Mouse (Mus musculus) midbrain, embryonic 14.5 days (tissue): Measurements from ENCODE around the gene Syn3. TPM values are rescaled to one million over a fixed set of nuclear protein-coding genes. Genes with fewer than 3 reads are reported as not detected.
A peak's percentile ranks its signal among the peaks of the same experiment; 100 is the strongest.

Experiments used
- ATAC-seq: fragments of 200-750 bp; cut with Nextera tagmentation; 2 replicates; pipeline ENCODE4 v1.8.0; 2017; ENCODE audit warnings: moderate number of reproducible peaks, moderate library complexity; ENCODE audit not compliant: low FRiP score, low TSS enrichment
- DNase-seq: peaks from one replicate; pipeline ENCODE4 v3.0.0-alpha.2; 2015
- H3K27ac ChIP-seq: fragments of 300-500 bp; sonication (generic); replicated peaks from 2 replicates; pipeline ENCODE4 v1.5.1; 2014; ENCODE audit warnings: mild to moderate bottlenecking, low read depth, low read length, moderate library complexity
- H3K27me3 ChIP-seq: fragments of 300-500 bp; sonication (generic); 2 replicates; pipeline ENCODE4 v1.6.1; 2014; ENCODE audit warnings: low read length, control low read depth, mixed read lengths; ENCODE audit not compliant: control insufficient read depth, insufficient read depth
- H3K36me3 ChIP-seq: fragments of 300-500 bp; sonication (generic); 2 replicates; pipeline ENCODE4 v1.6.1; 2014; ENCODE audit warnings: low read length, control low read depth; ENCODE audit not compliant: control insufficient read depth, insufficient read depth
- H3K4me1 ChIP-seq: fragments of 300-500 bp; sonication (generic); 2 replicates; pipeline ENCODE4 v1.6.1; 2014; ENCODE audit warnings: mild to moderate bottlenecking, antibody characterized with exemption, low read length, control low read depth; ENCODE audit not compliant: control insufficient read depth, insufficient read depth
- H3K4me2 ChIP-seq: fragments of 300-500 bp; sonication (generic); 2 replicates; pipeline ENCODE4 v1.6.1; 2014; ENCODE audit warnings: mild to moderate bottlenecking, low read length, moderate library complexity
- H3K4me3 ChIP-seq: fragments of 300-500 bp; sonication (generic); replicated peaks from 2 replicates; pipeline ENCODE4 v1.5.1; 2014; ENCODE audit warnings: low read depth, low read length
- H3K9ac ChIP-seq: fragments of 300-500 bp; sonication (generic); replicated peaks from 2 replicates; pipeline ENCODE4 v1.6.1; 2014; ENCODE audit warnings: mild to moderate bottlenecking, low read length, moderate library complexity
- H3K9me3 ChIP-seq: fragments of 300-500 bp; sonication (generic); 2 replicates; pipeline ENCODE4 v1.6.1; 2016; ENCODE audit warnings: low read length, control low read depth, mixed read lengths; ENCODE audit not compliant: control insufficient read depth
- WGBS: fragments of 180-500 bp; shearing (Covaris S2); extraction: QIAGEN DNeasy Blood & Tissue Kit; methylation state at CpG from one replicate; pipeline ENCODE4 v1.1.7; 2014; 5-methylcytosine and 5-hydroxymethylcytosine counted together
- polyA plus RNA-seq: library from polyadenylated mRNA; unstranded; fragments of >200 nt; fragmentation: Nextera tagmentation; extraction: Ambion mirVana; gene quantifications from 2 replicates; pipeline ENCODE4 v1.2.1, GENCODE M21; 2014

Syn3 gene
- polyA plus RNA-seq, 1 experiment from 2014 or later = 25.6 TPM

- 17% methylated on average over 8 of the region's 8 CpGs for WGBS
- Histone ChIP-seq H3K27me3 (peaks cover 14% of the 10 kb centered on the region; the same call in 1 of the 2 replicates), H3K4me1 (peaks cover 13% of the 10 kb centered on the region), H3K27ac (no peak overlapping the region), H3K9me3 (no peaks in the 10 kb centered on the region), H3K4me2 (peak overlapping the region; percentile 28), H3K36me3 (no peaks in the 10 kb centered on the region), H3K9ac (no peak overlapping the region), H3K4me3 (no peak overlapping the region)
- DNase-seq (peak; percentile 77), ATAC-seq (peak; percentile 44; the same call in 1 of the 2 replicates)
Measured at GRCm38 (mm10) chr10:86302761-86303494, 195.8 kb downstream of the Syn3 start.

- Histone ChIP-seq H3K4me3 (0 out of 2 replicates have a peak overlapping the region, but pooled peaks have one; percentile 49), H3K4me1 (peaks cover 13% of the 10 kb centered on the region), H3K27ac (no peak overlapping the region), H3K36me3 (no peaks in the 10 kb centered on the region), H3K9ac (no peak overlapping the region), H3K4me2 (peak overlapping the region; percentile 97), H3K27me3 (peaks cover 14% of the 10 kb centered on the region; the same call in 1 of the 2 replicates), H3K9me3 (no peaks in the 10 kb centered on the region)
- DNase-seq (no peak), ATAC-seq (no peak)
- 73% methylated on average over 4 of the region's 4 CpGs for WGBS
Measured at GRCm38 (mm10) chr10:86302318-86302648, 196.4 kb downstream of the Syn3 start.

DNA sequence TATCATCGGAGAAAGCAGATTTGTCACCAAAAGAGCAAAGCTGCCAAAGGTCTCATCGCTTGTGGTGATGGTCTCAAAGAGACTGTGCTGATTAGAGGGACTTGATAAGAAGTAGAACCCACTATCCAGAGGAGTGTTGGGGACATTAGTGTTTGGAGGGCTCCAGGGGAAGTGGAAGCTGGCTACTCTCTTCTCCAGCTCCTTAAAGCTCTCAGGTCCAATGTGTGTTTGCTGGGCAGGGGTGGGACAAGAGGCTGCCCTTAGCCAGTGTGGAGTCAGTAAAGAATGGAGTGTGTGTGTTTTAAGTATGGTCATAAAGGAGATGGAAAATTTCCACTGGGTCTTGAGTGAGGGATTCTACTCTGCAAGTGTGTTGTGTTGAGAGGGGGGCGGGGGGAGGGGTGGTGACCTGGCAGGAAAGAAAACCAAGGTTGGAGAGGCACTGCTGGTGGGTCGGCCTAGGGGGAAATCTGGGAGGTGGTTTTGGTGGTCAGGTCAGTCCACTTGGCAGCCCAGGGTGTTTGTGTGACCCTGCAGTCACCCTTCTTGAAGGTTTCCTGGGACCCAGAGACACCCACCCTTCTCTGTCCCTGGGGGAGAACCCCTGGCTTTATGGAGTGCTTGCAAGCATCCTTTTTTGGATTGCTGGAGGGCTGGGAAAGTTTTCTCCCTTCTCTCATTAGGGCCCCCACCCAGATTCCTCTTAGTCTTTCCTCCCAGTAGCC, 196.9 kb downstream of the Syn3 start:
- H3K27ac ChIP-seq = no peak overlapping the region
- H3K9me3 ChIP-seq = no peaks in the 10 kb centered on the region
- peaks cover 13% of the 10 kb centered on the region for H3K4me1 ChIP-seq
- peak overlapping the region; percentile 97 for H3K4me2 ChIP-seq
- ATAC-seq (no peak), DNase-seq (no peak)
- H3K4me3 ChIP-seq = peak overlapping the region; percentile 49
- H3K9ac ChIP-seq = no peak overlapping the region
- H3K36me3 ChIP-seq = no peaks in the 10 kb centered on the region
- peaks cover 14% of the 10 kb centered on the region; the same call in 1 of the 2 replicates for H3K27me3 ChIP-seq
- WGBS = 34% methylated on average over 4 of the region's 4 CpGs

DNA sequence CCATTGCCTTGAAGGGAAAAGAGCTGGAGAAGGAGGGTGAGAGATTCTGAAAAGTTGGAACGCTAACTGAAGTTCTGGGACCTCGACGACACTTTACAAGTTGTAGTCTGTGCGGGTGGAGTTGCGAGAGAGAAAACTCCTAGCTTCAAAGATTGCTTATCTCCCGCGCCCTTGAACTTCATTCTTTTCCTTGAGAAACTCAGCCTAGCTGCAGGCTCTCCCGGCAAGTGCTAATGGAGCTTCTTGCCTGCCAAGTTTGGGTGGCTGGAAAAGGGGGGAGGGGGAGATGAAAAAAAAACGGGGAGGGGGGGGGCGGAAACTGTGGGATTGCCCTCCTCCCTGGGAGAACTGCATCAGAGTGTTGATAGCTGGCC, 197.6 kb downstream of the Syn3 start:
- H3K36me3 ChIP-seq = no peaks in the 10 kb centered on the region
- WGBS = 1% methylated on average over 10 of the region's 10 CpGs

GRCm38 (mm10) chr10:86300293-86301116, 198.2 kb downstream of the Syn3 start, which contains the start of gene Timp3:
TSS of gene Timp3 (plus strand) at chr10:86300372.
- WGBS = 1% methylated on average over 65 of the region's 65 CpGs
- H3K4me1 ChIP-seq = peaks cover 15% of the 10 kb centered on the region

More for the DNA sequence above, 197.6 kb downstream of the Syn3 start:
- H3K4me3 ChIP-seq = peak overlapping the region; percentile 49
- no peak overlapping the region for H3K27ac ChIP-seq
- peak overlapping the region; percentile 97 for H3K4me2 ChIP-seq
- H3K9me3 ChIP-seq = no peaks in the 10 kb centered on the region
- H3K27me3 ChIP-seq = peaks cover 14% of the 10 kb centered on the region; the same call in 1 of the 2 replicates
- DNase-seq = peak; percentile 27
- no peak for ATAC-seq
- H3K4me1 ChIP-seq = peaks cover 13% of the 10 kb centered on the region
- H3K9ac ChIP-seq = peak overlapping the region; percentile 63

DNA sequence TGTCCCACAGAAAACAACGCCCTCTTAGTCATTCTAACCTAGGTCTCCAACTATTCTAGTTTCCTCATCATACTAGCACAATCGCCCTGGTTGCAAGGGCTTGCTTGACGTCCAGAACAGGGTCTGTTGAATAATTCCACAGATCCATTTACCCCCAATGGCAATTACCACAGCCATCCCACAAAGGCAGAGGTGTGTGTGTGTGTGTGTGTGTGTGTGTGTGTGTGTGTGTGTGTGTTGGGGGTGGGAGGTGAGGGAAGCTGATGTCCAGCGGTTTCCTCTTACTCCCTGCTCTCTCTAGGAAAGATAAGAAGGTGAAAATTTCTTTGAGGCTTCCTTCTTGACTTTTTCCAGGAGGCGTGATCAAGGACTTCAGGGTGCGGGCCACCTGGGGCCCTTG, 198.9 kb downstream of the Syn3 start:
- H3K4me1 ChIP-seq = peaks cover 17% of the 10 kb centered on the region
- DNase-seq = no peak
- H3K9me3 ChIP-seq = no peaks in the 10 kb centered on the region
- peak overlapping the region; percentile 63 for H3K9ac ChIP-seq
- peaks cover 14% of the 10 kb centered on the region; the same call in 1 of the 2 replicates for H3K27me3 ChIP-seq
- no peak for ATAC-seq
- H3K4me2 ChIP-seq = peak overlapping the region; percentile 97
- no peak overlapping the region for H3K27ac ChIP-seq
- no peaks in the 10 kb centered on the region for H3K36me3 ChIP-seq
- WGBS = 40% methylated on average over 6 of the region's 6 CpGs
- H3K4me3 ChIP-seq = peak overlapping the region; percentile 49

More at GRCm38 (mm10) chr10:86300293-86301116, 198.2 kb downstream of the Syn3 start, which contains the start of gene Timp3:
- H3K9ac ChIP-seq = peak within 1 kb of the TSS; percentile 63
- ATAC-seq = peak; percentile 76
- peak within 1 kb of the TSS; percentile 49 for H3K4me3 ChIP-seq
- peak; percentile 78 for DNase-seq
- no peaks in the 10 kb centered on the region for H3K36me3 ChIP-seq
- H3K27ac ChIP-seq = no peak within 1 kb of the TSS
- peaks cover 14% of the 10 kb centered on the region; the same call in 1 of the 2 replicates for H3K27me3 ChIP-seq
- peak within 1 kb of the TSS; percentile 97 for H3K4me2 ChIP-seq
- no peaks in the 10 kb centered on the region for H3K9me3 ChIP-seq

- Histone ChIP-seq H3K4me3 (no peak overlapping the region), H3K27me3 (peaks cover 14% of the 10 kb centered on the region; the same call in 1 of the 2 replicates), H3K4me2 (no peak overlapping the region), H3K27ac (no peak overlapping the region), H3K9ac (no peak overlapping the region), H3K9me3 (no peaks in the 10 kb centered on the region), H3K4me1 (peaks cover 17% of the 10 kb centered on the region), H3K36me3 (no peaks in the 10 kb centered on the region)
- ATAC-seq (no peak), DNase-seq (no peak)
- 65% methylated on average over 6 of the region's 6 CpGs for WGBS
Measured at GRCm38 (mm10) chr10:86298326-86298725, 200.4 kb downstream of the Syn3 start.

GRCm38 (mm10) chr10:86297307-86297706, 201.4 kb downstream of the Syn3 start:
- H3K36me3 ChIP-seq = no peaks in the 10 kb centered on the region
- H3K27ac ChIP-seq = no peak overlapping the region
- no peak overlapping the region for H3K4me3 ChIP-seq
- no peak for DNase-seq
- H3K4me1 ChIP-seq = peaks cover 11% of the 10 kb centered on the region
- H3K9me3 ChIP-seq = no peaks in the 10 kb centered on the region
- no peak for ATAC-seq
- H3K4me2 ChIP-seq = no peak overlapping the region
- peaks cover 14% of the 10 kb centered on the region; the same call in 1 of the 2 replicates for H3K27me3 ChIP-seq
- WGBS = 93% methylated on average over 2 of the region's 2 CpGs
- H3K9ac ChIP-seq = no peak overlapping the region
